22 mouse cellular contexts compared by ENCODE assay signal in the genomic region with DNA sequence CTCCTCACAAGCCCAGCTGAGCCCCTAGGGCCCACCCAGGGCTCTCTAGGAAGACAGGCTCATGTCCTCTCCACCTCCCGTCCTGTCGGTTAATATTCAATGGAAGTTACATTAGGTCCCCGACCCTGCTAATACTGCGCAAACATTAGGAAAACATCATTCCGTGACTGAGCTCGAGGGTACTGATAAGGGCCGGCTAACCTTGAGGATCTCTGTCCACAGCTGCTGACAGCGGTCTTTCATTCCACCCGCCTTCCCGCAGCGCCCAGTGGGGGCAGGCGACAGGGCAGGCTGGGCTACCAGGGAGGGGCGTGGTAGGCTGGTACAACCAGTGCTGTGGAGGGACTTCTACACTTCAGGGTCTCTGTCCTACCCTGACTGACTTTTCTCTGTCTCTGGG. TPM values are rescaled to one million over a fixed set of nuclear protein-coding genes. Genes with fewer than 3 reads are reported as not detected.
DNase-seq lines count a peak whose midpoint lies in the region; ATAC-seq and TF ChIP-seq lines count a peak whose summit lies in the region.
"Had no signal": no experiment of that assay in that cellular context is flagged by ENCODE, and none has a peak within 500 bp of the region (broad histone marks: within the 10 kb centered on the region; RNA-seq: fewer than 3 reads in every experiment).

No protein-coding gene starts in this region.

- H3K4me3 ChIP-seq in kidney, embryonic 16.5 days (ENCODE audit: low read length), result no peak overlapping the region
- H3K4me3 ChIP-seq in kidney, embryonic 14.5 days (ENCODE audit: low read length), result no peak overlapping the region
- no peak overlapping the region for H3K4me3 ChIP-seq in intestine, embryonic 14.5 days (ENCODE audit: low read depth, low read length)
- no peak overlapping the region for H3K4me3 ChIP-seq in liver, postnatal 0 days (ENCODE audit: low read depth, low read length)
- H3K4me3 ChIP-seq: embryonic facial prominence, embryonic 13.5 days; heart, adult 2 months; hindbrain, embryonic 10.5 days; layer of hippocampus, adult 2 months; left cerebral cortex, adult 2 months; myocyte; neural tube, embryonic 15.5 days; stomach, embryonic 15.5 days had no signal

- WGBS in kidney, embryonic 16.5 days, result 61% methylated on average over 13 of the region's 13 CpGs
- 77% methylated on average over 13 of the region's 13 CpGs for WGBS in kidney, embryonic 14.5 days
- WGBS in intestine, embryonic 14.5 days, result 55% methylated on average over 13 of the region's 13 CpGs
- WGBS in liver, postnatal 0 days (ENCODE audit: insufficient replicate concordance), result 45% methylated on average over 13 of the region's 13 CpGs

- no peaks in the 10 kb centered on the region for H3K27me3 ChIP-seq in kidney, embryonic 16.5 days (ENCODE audit: insufficient read depth, low read length)
- no peaks in the 10 kb centered on the region for H3K27me3 ChIP-seq in kidney, embryonic 14.5 days (ENCODE audit: control insufficient read depth, insufficient read depth, low read length)
- no peaks in the 10 kb centered on the region for H3K27me3 ChIP-seq in intestine, embryonic 14.5 days (replicated peaks; ENCODE audit: control insufficient read depth, insufficient read depth, low read length)
- no peaks in the 10 kb centered on the region for H3K27me3 ChIP-seq in liver, postnatal 0 days (ENCODE audit: insufficient read depth, low read length)
- H3K27me3 ChIP-seq: embryonic facial prominence, embryonic 13.5 days; neural tube, embryonic 15.5 days; stomach, embryonic 15.5 days had no signal

- H3K27ac ChIP-seq in kidney, embryonic 16.5 days (ENCODE audit: low read length), result peak overlapping the region; percentile 26; the same call in 1 of the 2 replicates
- no peak overlapping the region for H3K27ac ChIP-seq in kidney, embryonic 14.5 days (ENCODE audit: low read depth, low read length)
- peak overlapping the region; percentile 51 for H3K27ac ChIP-seq in intestine, embryonic 14.5 days (ENCODE audit: low read depth)
- peak overlapping the region; percentile 78 for H3K27ac ChIP-seq in liver, postnatal 0 days (ENCODE audit: low read depth)
- H3K27ac ChIP-seq: embryonic facial prominence, embryonic 13.5 days; heart, adult 2 months; hindbrain, embryonic 10.5 days; layer of hippocampus, adult 2 months; left cerebral cortex, adult 2 months; neural tube, embryonic 15.5 days; stomach, embryonic 15.5 days had no signal

- TF ChIP-seq CTCF in liver, postnatal 0 days (IDR thresholded peaks at IDR 0.05; ENCODE audit: low read depth), result no peak

- TF ChIP-seq EP300 in liver, postnatal 0 days (IDR thresholded peaks at IDR 0.05; ENCODE audit: low read depth), result peak; percentile 53; the same call in 1 of the 2 replicates

- ATAC-seq in kidney, embryonic 16.5 days (ENCODE audit: low FRiP score, low TSS enrichment), result peak; percentile 50
- no peak for ATAC-seq in kidney, embryonic 14.5 days (ENCODE audit: low FRiP score, low TSS enrichment)
- ATAC-seq in intestine, embryonic 14.5 days (replicated peaks; ENCODE audit: low FRiP score, low TSS enrichment, low read depth), result peak; percentile 66
- peak; percentile 64 for ATAC-seq in liver, postnatal 0 days
- ATAC-seq: forebrain, postnatal 0 days had no signal

- H3K36me3 ChIP-seq in kidney, embryonic 16.5 days (ENCODE audit: insufficient read depth, low read length), result no peaks in the 10 kb centered on the region
- no peaks in the 10 kb centered on the region for H3K36me3 ChIP-seq in kidney, embryonic 14.5 days (ENCODE audit: control insufficient read depth, insufficient read depth, low read length)
- H3K36me3 ChIP-seq in intestine, embryonic 14.5 days (ENCODE audit: control insufficient read depth, insufficient read depth, low read length), result no peaks in the 10 kb centered on the region
- H3K36me3 ChIP-seq in liver, postnatal 0 days (replicated peaks; ENCODE audit: insufficient read depth, low read length), result peaks cover 14% of the 10 kb centered on the region
- H3K36me3 ChIP-seq: embryonic facial prominence, embryonic 13.5 days; hindbrain, embryonic 10.5 days; neural tube, embryonic 15.5 days; stomach, embryonic 15.5 days had no signal

- H3K4me2 ChIP-seq in kidney, embryonic 16.5 days (replicated peaks; ENCODE audit: low read depth, low read length), result no peak overlapping the region
- no peak overlapping the region for H3K4me2 ChIP-seq in kidney, embryonic 14.5 days (replicated peaks; ENCODE audit: low read depth, low read length)
- H3K4me2 ChIP-seq in intestine, embryonic 14.5 days (ENCODE audit: low read length), result no peak overlapping the region
- H3K4me2 ChIP-seq in liver, postnatal 0 days (ENCODE audit: low read depth, low read length), result peak overlapping the region; percentile 7; the same call in 1 of the 2 replicates
- H3K4me2 ChIP-seq: embryonic facial prominence, embryonic 13.5 days; neural tube, embryonic 15.5 days; stomach, embryonic 15.5 days had no signal

- no peak overlapping the region for H3K9ac ChIP-seq in kidney, embryonic 16.5 days (replicated peaks; ENCODE audit: low read length)
- no peak overlapping the region for H3K9ac ChIP-seq in kidney, embryonic 14.5 days (ENCODE audit: low read depth, low read length)
- H3K9ac ChIP-seq in intestine, embryonic 14.5 days (ENCODE audit: low read length), result no peak overlapping the region
- peak overlapping the region; percentile 36; the same call in 1 of the 2 replicates for H3K9ac ChIP-seq in liver, postnatal 0 days (replicated peaks)
- H3K9ac ChIP-seq: embryonic facial prominence, embryonic 13.5 days; forebrain, postnatal 0 days; neural tube, embryonic 15.5 days; stomach, embryonic 15.5 days had no signal

- H3K4me1 ChIP-seq in kidney, embryonic 16.5 days (ENCODE audit: insufficient read depth, low read length), result no peaks in the 10 kb centered on the region; the same call in 1 of the 2 replicates
- peaks cover 7% of the 10 kb centered on the region; the same call in 1 of the 2 replicates for H3K4me1 ChIP-seq in kidney, embryonic 14.5 days (ENCODE audit: control insufficient read depth, insufficient read depth, low read length)
- H3K4me1 ChIP-seq in intestine, embryonic 14.5 days (replicated peaks; ENCODE audit: control insufficient read depth, insufficient read depth, low read length), result no peaks in the 10 kb centered on the region
- peaks cover 32% of the 10 kb centered on the region for H3K4me1 ChIP-seq in liver, postnatal 0 days (ENCODE audit: insufficient read depth)
- H3K4me1 ChIP-seq: stomach, embryonic 15.5 days had no signal

- no peak for DNase-seq in intestine, embryonic 14.5 days (ENCODE audit: low spot score)
- peak; percentile 50 for DNase-seq in liver
- DNase-seq in liver, postnatal 0 days, result peak; percentile 60
- no peak for DNase-seq in embryo, embryonic 10.5 days (ENCODE audit: low spot score)
- no peak for DNase-seq in thymus, postnatal 25 days
- DNase-seq: cerebellum, adult 9-10 months; forebrain, postnatal 0 days; heart, adult 2 months; midbrain, embryonic 14.5 days; right cerebral cortex, adult 18-20 months had no signal

- no peaks in the 10 kb centered on the region for H3K9me3 ChIP-seq in kidney, embryonic 16.5 days (ENCODE audit: low read length)
- H3K9me3 ChIP-seq in kidney, embryonic 14.5 days (ENCODE audit: control insufficient read depth, low read length), result no peaks in the 10 kb centered on the region
- no peaks in the 10 kb centered on the region for H3K9me3 ChIP-seq in intestine, embryonic 14.5 days (ENCODE audit: control insufficient read depth, low read length)
- H3K9me3 ChIP-seq in liver, postnatal 0 days (ENCODE audit: low read length), result no peaks in the 10 kb centered on the region
- H3K9me3 ChIP-seq: embryonic facial prominence, embryonic 13.5 days; hindbrain, embryonic 10.5 days; neural tube, embryonic 15.5 days; stomach, embryonic 15.5 days had no signal

RNA-seq across cellular contexts. Expression of gene Ttpal, which starts 46.7 kb away (rescaled TPM):
- polyA plus RNA-seq in kidney, embryonic 16.5 days (2015; fragmentation: Nextera tagmentation; extraction: Ambion mirVana), result 34.0 and 35.7 TPM in 2 replicates
- 16.0 and 40.3 TPM in 2 replicates for polyA plus RNA-seq in kidney, embryonic 14.5 days (2014; fragmentation: Nextera tagmentation; extraction: Ambion mirVana)
- 40.6 and 40.8 TPM in 2 replicates for polyA plus RNA-seq in intestine, embryonic 14.5 days (2014; fragmentation: Nextera tagmentation; extraction: Ambion mirVana)
- 6.7 and 9.5 TPM in 2 replicates for polyA plus RNA-seq in liver, postnatal 0 days (2015; fragmentation: Nextera tagmentation; extraction: Ambion mirVana)

RNA-seq across cellular contexts. Expression of gene Hnf4a, which starts 48.8 kb away (rescaled TPM):
- polyA plus RNA-seq in kidney, embryonic 16.5 days (2015; fragmentation: Nextera tagmentation; extraction: Ambion mirVana), result 25.0 and 25.8 TPM in 2 replicates
- 6.0 and 10.7 TPM in 2 replicates for polyA plus RNA-seq in kidney, embryonic 14.5 days (2014; fragmentation: Nextera tagmentation; extraction: Ambion mirVana)
- 89.8 and 90.5 TPM in 2 replicates for polyA plus RNA-seq in intestine, embryonic 14.5 days (2014; fragmentation: Nextera tagmentation; extraction: Ambion mirVana)
- 25.1 and 27.5 TPM in 2 replicates for polyA plus RNA-seq in liver, postnatal 0 days (2015; fragmentation: Nextera tagmentation; extraction: Ambion mirVana)
- polyA plus RNA-seq: cortical plate, adult 2 months; embryonic facial prominence, embryonic 13.5 days; forebrain, postnatal 0 days; heart, adult 2 months; hindbrain, embryonic 10.5 days; limb, embryonic 11.5 days; lung, embryonic 16.5 days; midbrain, embryonic 14.5 days; myocyte had no signal

Comparison
In these comparisons a context has a peak if more than half of its experiments do, and no peak if none do; other contexts are left out.
1. DNase-seq: peak in liver (single experiment) and liver, postnatal 0 days (single experiment); none in intestine, embryonic 14.5 days (single experiment), embryo, embryonic 10.5 days (single experiment) and thymus, postnatal 25 days (single experiment).